ENCODE assay signal across 18 mouse cellular contexts in the genomic region with DNA sequence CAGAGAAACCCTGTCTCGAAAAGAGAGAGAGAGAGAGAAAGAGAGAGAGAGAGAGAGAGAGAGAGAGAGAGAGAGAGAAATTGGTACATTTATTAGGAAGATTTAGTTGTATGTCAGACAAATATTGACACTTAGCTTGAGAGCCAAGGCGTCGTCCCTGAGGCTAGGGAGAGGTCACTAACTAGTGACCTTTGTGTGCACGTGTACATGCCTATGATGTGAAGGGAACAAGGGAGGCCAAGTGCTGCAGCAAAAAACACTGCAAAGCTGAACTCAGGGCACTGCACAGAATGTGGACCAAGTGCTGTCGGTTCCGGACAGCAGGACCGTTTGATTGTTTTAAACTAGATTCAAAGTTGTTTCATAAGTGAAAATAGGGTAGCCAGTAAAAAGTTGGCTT. TPM values are rescaled to one million over a fixed set of nuclear protein-coding genes. Genes with fewer than 3 reads are reported as not detected.
"Had no signal": no experiment of that assay in that cellular context is flagged by ENCODE, and none has a peak within 500 bp of the region (broad histone marks: within the 10 kb centered on the region; RNA-seq: fewer than 3 reads in every experiment).

No protein-coding gene starts in this region.

- H3K27ac ChIP-seq: lung, embryonic 15.5 days; macrophage; midbrain, embryonic 13.5 days; midbrain, embryonic 15.5 days; neural tube, embryonic 12.5 days; stomach, embryonic 15.5 days; stomach, postnatal 0 days had no signal

- H3K9ac ChIP-seq: lung, embryonic 15.5 days; midbrain, embryonic 13.5 days; midbrain, embryonic 15.5 days; neural tube, embryonic 12.5 days; stomach, embryonic 15.5 days had no signal

- H3K4me1 ChIP-seq: megakaryocyte, embryonic 14.5 days; midbrain, embryonic 13.5 days; midbrain, embryonic 15.5 days; neural tube, embryonic 12.5 days; stomach, embryonic 15.5 days had no signal

- H3K36me3 ChIP-seq: lung, embryonic 15.5 days; midbrain, embryonic 15.5 days; neural tube, embryonic 12.5 days; stomach, embryonic 15.5 days had no signal

- H3K27me3 ChIP-seq: lung, embryonic 15.5 days; midbrain, embryonic 13.5 days; midbrain, embryonic 15.5 days; neural tube, embryonic 12.5 days; stomach, embryonic 15.5 days had no signal

- H3K4me3 ChIP-seq: lung, embryonic 15.5 days; megakaryocyte, embryonic 14.5 days; midbrain, embryonic 13.5 days; midbrain, embryonic 15.5 days; neural tube, embryonic 12.5 days; stomach, embryonic 15.5 days had no signal

- DNase-seq: lung, adult 2 months; lung, postnatal 14 days; lung, postnatal 36 days; right cerebral cortex, postnatal 14 days; thymus, adult 2 months; thymus, postnatal 25 days; thymus, postnatal 4 days had no signal

- H3K4me2 ChIP-seq: lung, embryonic 15.5 days; midbrain, embryonic 11.5 days; midbrain, embryonic 13.5 days; midbrain, embryonic 15.5 days; neural tube, embryonic 12.5 days; stomach, embryonic 15.5 days had no signal

- ATAC-seq: lung, postnatal 0 days; midbrain, embryonic 13.5 days; midbrain, embryonic 15.5 days had no signal

- H3K9me3 ChIP-seq: lung, embryonic 15.5 days; megakaryocyte, embryonic 14.5 days; midbrain, embryonic 13.5 days; midbrain, embryonic 15.5 days; neural tube, embryonic 12.5 days; stomach, embryonic 15.5 days had no signal

RNA-seq across cellular contexts. Expression of a gene that starts 25.4 kb away (rescaled TPM):
- total RNA-seq: monocyte, adult 5-6 weeks had no signal
